Mouse (Mus musculus): ENCODE data around the gene Timmdc1. TPM values are rescaled to one million over a fixed set of nuclear protein-coding genes. Genes with fewer than 3 reads are reported as not detected.
A peak's percentile ranks its signal among the peaks of the same experiment; 100 is the strongest.

Timmdc1 gene
- 22.6 and 23.6 TPM in 2 replicates for polyA plus RNA-seq (2015; fragmentation: Nextera tagmentation; extraction: Ambion mirVana)

DNA sequence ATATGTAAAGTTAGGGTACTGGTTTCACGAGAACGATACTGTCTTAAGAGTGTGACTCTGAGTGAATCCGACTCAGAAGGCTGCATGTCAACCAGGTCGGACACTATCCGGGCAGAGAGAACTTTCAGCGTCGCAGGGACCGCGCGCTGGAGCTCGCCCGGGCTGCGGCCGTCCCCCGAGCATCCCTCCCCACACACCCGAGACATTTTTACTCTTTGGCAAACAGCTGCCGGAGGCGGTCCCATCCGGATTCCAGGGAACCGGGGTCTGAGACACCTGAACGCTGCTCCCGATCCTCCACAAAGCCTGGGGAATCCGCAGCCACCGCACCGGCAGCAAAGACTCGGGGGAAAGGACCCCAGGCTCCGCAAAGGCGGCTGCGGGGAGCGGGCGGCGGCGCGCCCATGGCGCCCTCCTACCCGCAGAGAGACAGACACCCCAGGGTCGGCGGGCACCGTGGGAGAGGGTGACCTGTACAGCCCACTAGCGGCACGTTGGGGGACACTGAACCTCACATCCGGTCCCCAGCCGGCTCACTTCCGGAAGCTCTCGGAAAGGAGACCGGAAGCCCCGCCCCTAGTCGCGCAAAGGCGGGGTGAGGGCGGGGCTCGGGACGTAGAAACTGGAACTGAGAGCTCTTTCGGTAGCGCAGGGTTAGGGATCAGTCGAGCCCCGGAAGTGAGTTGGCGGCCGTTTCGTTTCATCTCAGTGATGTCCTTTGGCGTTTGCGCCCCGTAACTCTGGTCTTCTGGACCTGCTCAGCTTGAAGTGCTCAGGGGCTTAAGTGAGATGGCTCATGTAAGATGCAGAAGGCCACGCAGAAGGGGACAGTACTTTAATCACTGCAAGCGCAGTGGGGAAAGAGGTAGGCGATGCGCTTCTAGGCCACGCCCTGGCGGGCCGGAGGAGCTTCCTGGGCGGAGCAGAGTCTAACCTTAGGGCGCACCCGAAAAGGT is at the start of gene Timmdc1:
Gene Timmdc1, minus strand, starts transcription at position 535 of the 956 bp plus-strand sequence.
- H3K27me3 ChIP-seq (replicated peaks; ENCODE audit: control insufficient read depth, insufficient read depth, low read length) = no peaks in the 10 kb centered on the region
- H3K4me1 ChIP-seq (ENCODE audit: control insufficient read depth, insufficient read depth, low read length) = peaks cover 11% of the 10 kb centered on the region
- peak; percentile 98 for ATAC-seq
- H3K4me2 ChIP-seq (ENCODE audit: low read depth, low read length) = peak within 1 kb of the TSS; percentile 60
- H3K4me3 ChIP-seq (ENCODE audit: low read length) = peak within 1 kb of the TSS; percentile 99
- H3K27ac ChIP-seq (ENCODE audit: low read length) = peak within 1 kb of the TSS; percentile 94
- H3K9me3 ChIP-seq (ENCODE audit: control insufficient read depth, low read length) = no peaks in the 10 kb centered on the region
- peak within 1 kb of the TSS; percentile 97 for H3K9ac ChIP-seq (ENCODE audit: low read depth, low read length)
- H3K36me3 ChIP-seq (ENCODE audit: control insufficient read depth, insufficient read depth, low read length) = peaks cover 2% of the 10 kb centered on the region; the same call in 1 of the 2 replicates
- under 1% methylated on average over 73 of the region's 73 CpGs for WGBS

DNA sequence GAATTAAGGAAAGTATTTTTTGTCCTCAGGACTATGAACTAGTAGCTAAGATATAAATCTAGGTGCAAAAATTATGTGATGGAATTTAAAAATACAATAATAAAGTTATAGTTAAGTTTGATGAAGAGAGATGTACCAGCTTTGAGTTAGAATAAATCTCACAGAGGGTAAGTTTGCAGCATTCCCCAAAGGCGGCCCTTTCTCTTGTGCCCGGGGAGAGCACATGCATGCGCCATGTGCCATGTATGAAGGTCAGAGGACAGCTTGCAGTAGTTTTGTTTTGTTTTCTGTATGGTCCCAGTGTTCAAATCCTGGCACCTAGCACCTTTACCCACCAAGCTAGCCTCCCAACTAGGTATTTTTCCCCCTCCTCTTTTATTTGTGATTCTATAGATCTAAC is 49.0 kb upstream of the Timmdc1 start:
- Histone ChIP-seq H3K9me3 (ENCODE audit: control insufficient read depth, low read length) (no peaks in the 10 kb centered on the region), H3K4me3 (ENCODE audit: low read length) (no peak overlapping the region), H3K36me3 (ENCODE audit: control insufficient read depth, insufficient read depth, low read length) (peaks cover 8% of the 10 kb centered on the region), H3K9ac (ENCODE audit: low read depth, low read length) (no peak overlapping the region), H3K27ac (ENCODE audit: low read length) (no peak overlapping the region), H3K27me3 (replicated peaks; ENCODE audit: control insufficient read depth, insufficient read depth, low read length) (no peaks in the 10 kb centered on the region), H3K4me2 (ENCODE audit: low read depth, low read length) (no peak overlapping the region), H3K4me1 (ENCODE audit: control insufficient read depth, insufficient read depth, low read length) (no peaks in the 10 kb centered on the region)
- WGBS = 98% methylated on average over 3 of the region's 3 CpGs
- ATAC-seq = no peak

DNA sequence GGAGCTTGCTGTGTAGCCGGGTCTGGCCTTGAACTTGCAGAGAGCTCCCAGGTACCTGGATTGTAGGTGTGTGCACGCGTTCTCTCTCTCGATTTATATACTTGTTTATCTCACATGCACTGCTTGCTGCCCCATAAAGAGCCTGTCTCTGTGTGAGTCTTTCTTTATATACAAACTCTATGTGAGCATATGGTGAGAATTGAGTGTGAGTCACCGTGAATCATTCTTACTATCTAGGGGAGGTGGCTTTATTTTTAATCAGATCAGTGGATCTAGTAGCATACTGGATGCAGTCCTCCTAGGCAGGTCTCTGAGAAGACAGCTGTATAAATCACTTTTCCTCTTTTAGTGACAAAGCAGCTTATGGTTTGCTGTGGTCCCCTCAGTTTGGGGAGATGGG is 45.7 kb upstream of the Timmdc1 start:
- peaks cover 2% of the 10 kb centered on the region for H3K36me3 ChIP-seq (ENCODE audit: control insufficient read depth, insufficient read depth, low read length)

DNA sequence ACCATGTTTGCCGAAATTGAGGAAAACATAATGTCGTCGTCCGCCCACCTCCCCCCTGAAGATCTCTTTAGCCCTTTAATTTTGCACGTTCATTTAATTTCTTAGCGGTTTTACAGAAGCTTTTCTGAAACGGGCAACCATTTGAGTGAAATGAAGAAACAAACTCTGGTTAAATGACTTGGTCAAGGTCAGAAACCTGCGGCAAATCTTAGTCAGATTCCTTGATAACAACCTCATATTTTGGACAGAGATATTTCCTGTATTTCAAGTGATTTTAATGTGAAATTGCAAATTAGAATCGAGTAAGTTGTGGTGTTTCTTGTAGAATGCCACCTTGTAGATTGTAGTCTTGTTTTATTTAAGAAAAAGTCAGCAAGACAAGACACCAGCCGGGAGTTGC is 41.1 kb upstream of the Timmdc1 start:
- Histone ChIP-seq H3K27me3 (replicated peaks; ENCODE audit: control insufficient read depth, insufficient read depth, low read length) (no peaks in the 10 kb centered on the region), H3K9me3 (ENCODE audit: control insufficient read depth, low read length) (no peaks in the 10 kb centered on the region), H3K36me3 (ENCODE audit: control insufficient read depth, insufficient read depth, low read length) (no peaks in the 10 kb centered on the region), H3K4me1 (ENCODE audit: control insufficient read depth, insufficient read depth, low read length) (peaks cover 7% of the 10 kb centered on the region), H3K9ac (ENCODE audit: low read depth, low read length) (peak overlapping the region; percentile 94), H3K27ac (ENCODE audit: low read length) (no peak overlapping the region), H3K4me2 (ENCODE audit: low read depth, low read length) (peak overlapping the region; percentile 70), H3K4me3 (ENCODE audit: low read length) (peak overlapping the region; percentile 94)
- ATAC-seq = no peak
- WGBS = 30% methylated on average over 10 of the region's 10 CpGs

More for the DNA sequence above, 45.7 kb upstream of the Timmdc1 start:
- H3K4me1 ChIP-seq (ENCODE audit: control insufficient read depth, insufficient read depth, low read length) = peaks cover 7% of the 10 kb centered on the region
- H3K27me3 ChIP-seq (replicated peaks; ENCODE audit: control insufficient read depth, insufficient read depth, low read length) = no peaks in the 10 kb centered on the region
- no peak for ATAC-seq
- no peaks in the 10 kb centered on the region for H3K9me3 ChIP-seq (ENCODE audit: control insufficient read depth, low read length)
- no peak overlapping the region for H3K4me2 ChIP-seq (ENCODE audit: low read depth, low read length)
- no peak overlapping the region for H3K4me3 ChIP-seq (ENCODE audit: low read length)
- 92% methylated on average over 5 of the region's 5 CpGs for WGBS
- H3K27ac ChIP-seq (ENCODE audit: low read length) = no peak overlapping the region
- no peak overlapping the region for H3K9ac ChIP-seq (ENCODE audit: low read depth, low read length)

DNA sequence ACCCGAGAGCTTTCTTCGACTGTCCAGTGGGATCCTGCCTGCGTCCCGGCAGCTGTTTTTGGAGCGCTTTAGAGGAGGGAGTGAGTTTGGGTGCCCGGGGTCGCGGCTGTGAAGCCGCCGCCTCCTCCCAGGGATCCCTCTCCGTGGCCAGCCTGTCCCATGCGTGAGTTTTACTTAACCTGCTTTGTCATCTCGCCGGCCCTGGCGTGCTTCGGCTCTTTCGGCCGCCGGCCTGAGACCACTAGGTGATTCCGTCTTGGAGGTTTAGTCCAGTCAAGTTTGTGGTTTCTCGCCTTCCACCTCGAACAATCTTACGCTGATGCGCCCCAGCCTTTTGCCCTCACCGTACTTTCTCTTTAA is 40.5 kb upstream of the Timmdc1 start:
- ATAC-seq = peak; percentile 79
- Histone ChIP-seq H3K4me1 (ENCODE audit: control insufficient read depth, insufficient read depth, low read length) (peaks cover 7% of the 10 kb centered on the region), H3K4me2 (ENCODE audit: low read depth, low read length) (peak overlapping the region; percentile 70), H3K27me3 (replicated peaks; ENCODE audit: control insufficient read depth, insufficient read depth, low read length) (no peaks in the 10 kb centered on the region), H3K4me3 (ENCODE audit: low read length) (peak overlapping the region; percentile 94), H3K36me3 (ENCODE audit: control insufficient read depth, insufficient read depth, low read length) (no peaks in the 10 kb centered on the region), H3K9ac (ENCODE audit: low read depth, low read length) (peak overlapping the region; percentile 94), H3K9me3 (ENCODE audit: control insufficient read depth, low read length) (no peaks in the 10 kb centered on the region), H3K27ac (ENCODE audit: low read length) (peak overlapping the region; percentile 73)
- under 1% methylated on average over 25 of the region's 25 CpGs for WGBS

DNA sequence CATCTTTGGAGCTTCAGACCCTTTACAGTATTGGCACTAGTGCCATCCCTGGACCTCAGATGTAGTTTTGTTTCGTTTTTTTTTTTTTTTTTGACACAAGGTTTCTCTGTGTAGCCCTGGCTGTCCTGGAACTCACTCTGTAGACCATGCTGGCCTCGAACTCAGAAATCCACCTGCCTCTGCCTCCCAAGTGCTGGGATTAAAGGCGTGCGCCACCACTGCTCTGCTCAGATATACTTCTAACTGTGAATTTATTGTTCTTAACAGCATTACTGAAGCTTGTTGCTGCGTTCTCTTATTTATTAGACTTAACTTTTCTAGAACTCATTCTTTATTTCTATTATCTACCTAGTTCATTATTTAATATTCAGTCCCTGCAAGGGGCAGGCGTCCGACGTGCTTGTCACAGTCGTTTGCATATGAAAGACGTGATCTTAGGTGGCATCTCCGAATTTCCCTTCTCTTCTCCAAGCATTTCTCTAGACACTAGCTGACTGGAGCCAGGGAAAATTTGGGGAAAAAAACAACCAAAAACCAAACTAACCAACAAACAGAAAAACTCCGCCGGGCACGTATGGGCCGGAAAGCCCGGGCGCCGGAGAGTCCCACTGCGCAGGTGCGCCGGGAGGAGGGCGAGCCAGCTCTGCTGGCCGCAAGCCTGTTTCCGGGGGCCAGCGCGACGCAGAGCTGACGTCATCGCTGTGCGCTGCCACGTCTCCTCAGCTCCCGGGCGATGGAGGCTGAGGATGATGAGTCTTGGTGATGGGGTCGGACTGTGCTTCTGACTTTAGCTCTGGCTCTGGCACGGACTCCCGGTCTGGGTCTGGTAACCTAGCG is 39.9 kb upstream of the Timmdc1 start:
- H3K4me1 ChIP-seq (ENCODE audit: control insufficient read depth, insufficient read depth, low read length) = peaks cover 7% of the 10 kb centered on the region
- WGBS = 7% methylated on average over 35 of the region's 37 CpGs
- peak overlapping the region; percentile 73 for H3K27ac ChIP-seq (ENCODE audit: low read length)
- H3K9ac ChIP-seq (ENCODE audit: low read depth, low read length) = peak overlapping the region; percentile 94
- H3K9me3 ChIP-seq (ENCODE audit: control insufficient read depth, low read length) = no peaks in the 10 kb centered on the region
- H3K27me3 ChIP-seq (replicated peaks; ENCODE audit: control insufficient read depth, insufficient read depth, low read length) = no peaks in the 10 kb centered on the region
- H3K4me2 ChIP-seq (ENCODE audit: low read depth, low read length) = peak overlapping the region; percentile 49
- ATAC-seq = peak; percentile 99
- peak overlapping the region; percentile 94 for H3K4me3 ChIP-seq (ENCODE audit: low read length)
- no peaks in the 10 kb centered on the region for H3K36me3 ChIP-seq (ENCODE audit: control insufficient read depth, insufficient read depth, low read length)

DNA sequence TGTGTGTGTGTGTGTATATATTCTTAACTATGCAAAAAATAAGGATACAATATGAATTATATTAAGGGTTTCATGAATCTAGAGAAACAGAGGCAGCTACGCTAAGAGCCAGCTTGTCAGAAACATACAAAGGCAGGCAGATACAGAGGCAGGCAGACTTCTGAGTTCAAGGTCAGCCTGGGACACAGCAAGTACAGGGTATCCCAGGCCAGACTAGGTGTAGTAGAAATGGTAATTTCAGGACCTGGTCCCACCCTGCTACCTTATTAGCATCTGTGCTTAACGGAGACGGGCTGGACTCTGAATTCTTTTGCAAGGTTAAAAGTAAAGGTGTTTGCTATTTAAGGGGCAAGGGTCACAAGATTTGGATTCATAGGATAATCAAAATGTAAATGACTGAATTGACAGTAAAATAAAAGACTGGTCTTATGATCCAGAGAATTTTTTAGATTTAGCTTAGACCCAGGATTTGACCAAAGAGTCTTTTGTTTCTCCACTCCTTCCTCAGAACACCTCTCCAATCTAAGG is 35.8 kb upstream of the Timmdc1 start, which contains the start of gene Tmem39a:
Gene Tmem39a, plus strand, starts transcription at position 478 of the 528 bp plus-strand sequence.
- H3K9ac ChIP-seq (ENCODE audit: low read depth, low read length) = no peak within 1 kb of the TSS
- H3K9me3 ChIP-seq (ENCODE audit: control insufficient read depth, low read length) = no peaks in the 10 kb centered on the region
- no peak within 1 kb of the TSS for H3K27ac ChIP-seq (ENCODE audit: low read length)
- H3K27me3 ChIP-seq (replicated peaks; ENCODE audit: control insufficient read depth, insufficient read depth, low read length) = 0 out of 2 replicates have a peak, but pooled peaks cover 5% of the 10 kb centered on the region
- no peaks in the 10 kb centered on the region for H3K4me1 ChIP-seq (ENCODE audit: control insufficient read depth, insufficient read depth, low read length)
- ATAC-seq = no peak
- H3K36me3 ChIP-seq (ENCODE audit: control insufficient read depth, insufficient read depth, low read length) = no peaks in the 10 kb centered on the region
- 82% methylated on average over 3 of the region's 3 CpGs for whole genome bisulfite sequencing
- no peak within 1 kb of the TSS for H3K4me3 ChIP-seq (ENCODE audit: low read length)
- H3K4me2 ChIP-seq (ENCODE audit: low read depth, low read length) = no peak within 1 kb of the TSS

DNA sequence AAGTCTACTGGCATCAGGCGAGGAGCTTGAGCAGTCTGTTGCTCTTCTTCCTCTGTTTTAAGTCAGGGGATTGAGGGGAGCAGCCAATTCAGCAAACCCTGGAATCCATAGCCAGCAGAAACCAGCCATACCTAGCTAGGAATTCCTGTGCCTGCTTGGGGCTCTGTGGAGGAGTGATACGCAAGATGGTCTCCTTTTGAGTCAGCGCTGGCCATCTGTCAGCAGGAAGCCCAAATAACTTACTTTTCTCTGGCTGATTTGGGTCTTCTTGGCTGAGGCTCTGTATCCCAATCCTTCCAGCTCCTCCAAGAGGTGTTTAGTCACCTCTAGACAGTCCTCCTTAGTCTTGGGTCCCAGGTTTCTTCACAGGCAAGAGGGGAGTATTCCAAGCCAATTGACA is 33.5 kb upstream of the Timmdc1 start:
- no peak overlapping the region for H3K27ac ChIP-seq (ENCODE audit: low read length)
- no peak for ATAC-seq

More for the DNA sequence above, 33.5 kb upstream of the Timmdc1 start:
- Histone ChIP-seq H3K4me2 (ENCODE audit: low read depth, low read length) (no peak overlapping the region), H3K9me3 (ENCODE audit: control insufficient read depth, low read length) (no peaks in the 10 kb centered on the region), H3K27me3 (replicated peaks; ENCODE audit: control insufficient read depth, insufficient read depth, low read length) (peaks cover 8% of the 10 kb centered on the region; the same call in 1 of the 2 replicates), H3K9ac (ENCODE audit: low read depth, low read length) (no peak overlapping the region), H3K36me3 (ENCODE audit: control insufficient read depth, insufficient read depth, low read length) (no peaks in the 10 kb centered on the region), H3K4me1 (ENCODE audit: control insufficient read depth, insufficient read depth, low read length) (no peaks in the 10 kb centered on the region), H3K4me3 (ENCODE audit: low read length) (no peak overlapping the region)
- 84% methylated on average over 3 of the region's 3 CpGs for WGBS

Data from intestine, embryonic 16.5 days (tissue).